Mouse (Mus musculus) T-cell, adult 2 months (primary cell): ENCODE results near the gene Zfp616.
A peak's percentile ranks its signal among the peaks of the same experiment; 100 is the strongest.

Experiments used
- DNase-seq: peaks from one replicate; pipeline ENCODE4 v3.0.0; 2022; ENCODE audit warnings: low spot score

Zfp616 gene

GRCm38 (mm10) chr11:74069655-74070054, at the start of gene Zfp616:
Zfp616 (plus strand) TSS chr11:74069955.
- no peak for DNase-seq

GRCm38 (mm10) chr11:74051347-74051746, 18.4 kb upstream of the Zfp616 start:
- DNase-seq: no peak

GRCm38 (mm10) chr11:74056451-74056850, 13.3 kb upstream of the Zfp616 start, which contains the start of the genes Olfr139 and Olfr399:
Olfr139 (minus strand) TSS chr11:74056551.
Olfr399 (minus strand) TSS chr11:74056615.
- DNase-seq: no peak

- peak; percentile 6 for DNase-seq
Measured at GRCm38 (mm10) chr11:74100724-74101123, 31.0 kb downstream of the Zfp616 start.

GRCm38 (mm10) chr11:74101507-74101906, 31.8 kb downstream of the Zfp616 start:
- DNase-seq: no peak

- no peak for DNase-seq
Measured at GRCm38 (mm10) chr11:74105066-74105465, 35.3 kb downstream of the Zfp616 start.

- DNase-seq: no peak
Measured at GRCm38 (mm10) chr11:74113412-74113811, 43.7 kb downstream of the Zfp616 start, which contains the start of gene Olfr401. Olfr401 (plus strand) TSS chr11:74113712.
